Mouse (Mus musculus) adrenal gland, postnatal 14 days (tissue): ENCODE results near the gene Dab2ip. TPM values are rescaled to one million over a fixed set of nuclear protein-coding genes. Genes with fewer than 3 reads are reported as not detected.

Source experiments
- DNase-seq: peaks from one replicate; pipeline ENCODE4 v3.0.0; 2021; ENCODE audit warnings: mixed read lengths
- total RNA-seq: library from RNA; stranded (reverse); gene quantifications from 2 replicates; pipeline ENCODE4 v1.2.3, GENCODE M21; 2021

Gene Dab2ip
- total RNA-seq, 1 experiment from 2014 or later: 69.6 TPM

- no peak for DNase-seq
These were observed 37.0 kb downstream of the Dab2ip start for GRCm38 (mm10) chr2:35595102-35595501.

- no peak for DNase-seq
These were observed 37.7 kb downstream of the Dab2ip start for GRCm38 (mm10) chr2:35595718-35596117.

GRCm38 (mm10) chr2:35596796-35597195, 38.7 kb downstream of the Dab2ip start:
- no peak for DNase-seq

- DNase-seq: no peak
These were observed 40.8 kb downstream of the Dab2ip start for GRCm38 (mm10) chr2:35598819-35599218.

GRCm38 (mm10) chr2:35601665-35602064, 43.6 kb downstream of the Dab2ip start:
- DNase-seq: no peak

GRCm38 (mm10) chr2:35607476-35607875, 49.4 kb downstream of the Dab2ip start:
- no peak for DNase-seq

GRCm38 (mm10) chr2:35608856-35609255, 50.8 kb downstream of the Dab2ip start:
- DNase-seq: no peak

- DNase-seq: no peak
These were observed 51.3 kb downstream of the Dab2ip start for GRCm38 (mm10) chr2:35609317-35609716.

GRCm38 (mm10) chr2:35610168-35610951, 52.3 kb downstream of the Dab2ip start:
- DNase-seq: no peak

GRCm38 (mm10) chr2:35610976-35611375, 52.9 kb downstream of the Dab2ip start:
- no peak for DNase-seq

- no peak for DNase-seq
These were observed 53.6 kb downstream of the Dab2ip start for GRCm38 (mm10) chr2:35611645-35612044.

GRCm38 (mm10) chr2:35612297-35612696, 54.2 kb downstream of the Dab2ip start:
- DNase-seq: no peak

GRCm38 (mm10) chr2:35613946-35614353, 55.9 kb downstream of the Dab2ip start:
- peak; percentile 68 for DNase-seq

GRCm38 (mm10) chr2:35614411-35614810, 56.3 kb downstream of the Dab2ip start:
- no peak for DNase-seq

GRCm38 (mm10) chr2:35615366-35615765, 57.3 kb downstream of the Dab2ip start:
- no peak for DNase-seq

- peak; percentile 45 for DNase-seq
These were observed 57.9 kb downstream of the Dab2ip start for GRCm38 (mm10) chr2:35615977-35616376.

- no peak for DNase-seq
These were observed 59.0 kb downstream of the Dab2ip start for GRCm38 (mm10) chr2:35616891-35617658.

- DNase-seq: no peak
These were observed 60.9 kb downstream of the Dab2ip start for GRCm38 (mm10) chr2:35618981-35619380.

- peak; percentile 48 for DNase-seq
These were observed 61.5 kb downstream of the Dab2ip start for GRCm38 (mm10) chr2:35619532-35619931.

GRCm38 (mm10) chr2:35620364-35621224, 62.5 kb downstream of the Dab2ip start:
- peak; percentile 35 for DNase-seq

GRCm38 (mm10) chr2:35621225-35621519, 63.1 kb downstream of the Dab2ip start:
- no peak for DNase-seq

- peak; percentile 83 for DNase-seq
These were observed 63.7 kb downstream of the Dab2ip start for GRCm38 (mm10) chr2:35621796-35622195.
